Mouse (Mus musculus) embryonic fibroblast, embryonic 13.5 days (primary cell): ENCODE data around the gene Adk. TPM values are rescaled to one million over a fixed set of nuclear protein-coding genes. Genes with fewer than 3 reads are reported as not detected.

ENCODE experiments used
- H3K27ac ChIP-seq: 2 replicates; pipeline ENCODE4 v1.5.1; 2012; ENCODE audit warnings: low read length, control low read depth, inconsistent platforms; ENCODE audit not compliant: insufficient read depth
- H3K4me1 ChIP-seq: 2 replicates; pipeline ENCODE4 v1.6.1; 2011; ENCODE audit warnings: low read length; ENCODE audit not compliant: control insufficient read depth, insufficient read depth
- H3K4me3 ChIP-seq: 2 replicates; pipeline ENCODE4 v1.5.1; 2011; ENCODE audit warnings: mild to moderate bottlenecking, control low read depth, low read length; ENCODE audit not compliant: insufficient read depth
- CTCF ChIP-seq: IDR thresholded peaks from 2 replicates; pipeline ENCODE4 v1.5.1; 2011; ENCODE audit warnings: mild to moderate bottlenecking, control low read depth, low read length, moderate library complexity, borderline replicate concordance; ENCODE audit not compliant: insufficient read depth
- POLR2A ChIP-seq: IDR thresholded peaks from 2 replicates; pipeline ENCODE4 v1.6.1; 2011; ENCODE audit warnings: low read depth, mild to moderate bottlenecking, control low read depth, low read length, moderate library complexity
- polyA plus RNA-seq: library from polyadenylated mRNA; stranded (reverse); fragments of >200 nt; gene quantifications from 2 replicates; pipeline ENCODE4 v1.2.4, GENCODE M21; 2011; ENCODE audit warnings: low read depth; ENCODE audit not compliant: missing spikeins, insufficient read length

Adk gene
- polyA plus RNA-seq, 1 experiment = 117 TPM

GRCm38 (mm10) chr14:21136906-21137305 is 84.5 kb downstream of the Adk start:
- Histone ChIP-seq H3K27ac (no peak overlapping the region), H3K4me3 (no peak overlapping the region), H3K4me1 (0 out of 2 replicates have a peak, but pooled peaks cover 2% of the 10 kb centered on the region)
- TF ChIP-seq POLR2A = no peak
- peak; percentile 8; the same call in 1 of the 2 replicates for TF ChIP-seq CTCF

GRCm38 (mm10) chr14:21142603-21143002 is 90.2 kb downstream of the Adk start:
- TF ChIP-seq CTCF (no peak), POLR2A (no peak)
- Histone ChIP-seq H3K27ac (no peak overlapping the region), H3K4me1 (peaks cover 9% of the 10 kb centered on the region), H3K4me3 (no peak overlapping the region)

- H3K4me3 ChIP-seq = no peak overlapping the region
- no peak overlapping the region for H3K27ac ChIP-seq
- H3K4me1 ChIP-seq = peaks cover 9% of the 10 kb centered on the region
- TF ChIP-seq CTCF = no peak
- no peak for TF ChIP-seq POLR2A
Measured at GRCm38 (mm10) chr14:21143406-21144115, 91.2 kb downstream of the Adk start.

- no peak overlapping the region for H3K4me3 ChIP-seq
- no peak overlapping the region for H3K27ac ChIP-seq
- TF ChIP-seq CTCF (no peak), POLR2A (no peak)
- peaks cover 9% of the 10 kb centered on the region for H3K4me1 ChIP-seq
Measured at GRCm38 (mm10) chr14:21147171-21147570, 94.8 kb downstream of the Adk start.

- H3K4me1 ChIP-seq = peaks cover 3% of the 10 kb centered on the region
- H3K4me3 ChIP-seq = no peak overlapping the region
- TF ChIP-seq POLR2A (no peak), CTCF (no peak)
- 0 out of 2 replicates have a peak overlapping the region, but pooled peaks have one; percentile 23 for H3K27ac ChIP-seq
Measured at GRCm38 (mm10) chr14:21150301-21150700, 97.9 kb downstream of the Adk start.

- no peak overlapping the region for H3K4me3 ChIP-seq
- no peak overlapping the region for H3K27ac ChIP-seq
- H3K4me1 ChIP-seq = no peaks in the 10 kb centered on the region; the same call in 1 of the 2 replicates
- TF ChIP-seq CTCF (no peak), POLR2A (no peak)
Measured at GRCm38 (mm10) chr14:21152055-21152454, 99.7 kb downstream of the Adk start.

GRCm38 (mm10) chr14:21165706-21166105 is 113.3 kb downstream of the Adk start:
- Histone ChIP-seq H3K4me3 (no peak overlapping the region), H3K27ac (no peak overlapping the region)
- TF ChIP-seq CTCF (no peak), POLR2A (no peak)

GRCm38 (mm10) chr14:21166114-21166513 is 113.7 kb downstream of the Adk start:
- no peak overlapping the region for H3K27ac ChIP-seq
- TF ChIP-seq POLR2A = no peak
- TF ChIP-seq CTCF = no peak
- no peak overlapping the region for H3K4me3 ChIP-seq
- no peaks in the 10 kb centered on the region for H3K4me1 ChIP-seq

More at GRCm38 (mm10) chr14:21165706-21166105, 113.3 kb downstream of the Adk start:
- H3K4me1 ChIP-seq = no peaks in the 10 kb centered on the region

GRCm38 (mm10) chr14:21173973-21174745 is 121.8 kb downstream of the Adk start:
- Histone ChIP-seq H3K4me1 (peaks cover 7% of the 10 kb centered on the region), H3K4me3 (no peak overlapping the region), H3K27ac (no peak overlapping the region)
- no peak for TF ChIP-seq CTCF
- TF ChIP-seq POLR2A = no peak

GRCm38 (mm10) chr14:21174804-21175203 is 122.4 kb downstream of the Adk start:
- TF ChIP-seq CTCF (no peak), POLR2A (no peak)

More at GRCm38 (mm10) chr14:21174804-21175203, 122.4 kb downstream of the Adk start:
- Histone ChIP-seq H3K4me1 (peaks cover 7% of the 10 kb centered on the region), H3K27ac (no peak overlapping the region), H3K4me3 (no peak overlapping the region)
